Mouse (Mus musculus) monocyte, adult 5-6 weeks (primary cell): ENCODE measurements at regions not wholly inside any gene's neighbourhood (a gene's known extent, or its start where the extent isn't known, plus 50 kb on each side); places are given as distances from the start of the nearest gene placed in this dataset.

Experiments used
- ATAC-seq: fragments of 153-309, 156-312 bp; replicated peaks from 2 replicates; pipeline ENCODE4 v1.8.0; 2017; ENCODE audit warnings: mild to moderate bottlenecking; ENCODE audit not compliant: low TSS enrichment, insufficient number of reproducible peaks, severe bottlenecking, poor library complexity, low FRiP score

DNA sequence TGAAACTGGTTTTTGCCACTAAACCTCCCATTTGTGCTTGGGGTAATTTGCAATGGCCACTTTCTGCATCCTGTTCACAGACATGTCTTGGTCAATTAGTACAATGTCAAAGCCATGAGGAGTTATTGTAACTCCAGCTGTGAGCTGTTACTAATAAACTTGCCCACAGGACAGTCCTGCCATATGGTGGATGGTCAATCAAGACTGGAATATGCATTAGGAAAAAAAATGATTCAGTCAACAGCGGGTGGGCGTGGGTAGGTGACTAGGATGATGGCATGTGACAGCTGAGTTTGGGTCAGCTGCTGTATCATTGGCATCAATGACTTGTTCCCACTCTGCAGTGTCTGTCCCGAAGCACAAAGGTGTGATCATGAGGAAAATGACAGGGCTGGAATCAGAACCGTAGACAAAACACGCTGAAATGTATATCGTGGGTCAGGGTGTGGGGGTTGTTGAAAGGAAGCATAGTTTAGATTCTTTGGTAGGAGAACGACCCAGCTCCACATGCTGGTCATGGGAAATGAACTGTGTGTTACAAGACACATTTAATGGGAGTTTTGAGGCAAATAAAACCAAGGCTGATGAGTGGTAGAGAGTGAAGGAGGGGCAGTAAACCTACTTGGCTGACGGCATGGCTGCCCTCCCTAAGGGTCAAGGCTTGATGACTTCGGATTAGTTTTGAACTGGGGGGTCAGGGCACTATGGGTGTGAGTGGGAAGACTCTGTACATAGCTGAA, 363.2 kb upstream of the Npvf start:
- no peak for ATAC-seq

DNA sequence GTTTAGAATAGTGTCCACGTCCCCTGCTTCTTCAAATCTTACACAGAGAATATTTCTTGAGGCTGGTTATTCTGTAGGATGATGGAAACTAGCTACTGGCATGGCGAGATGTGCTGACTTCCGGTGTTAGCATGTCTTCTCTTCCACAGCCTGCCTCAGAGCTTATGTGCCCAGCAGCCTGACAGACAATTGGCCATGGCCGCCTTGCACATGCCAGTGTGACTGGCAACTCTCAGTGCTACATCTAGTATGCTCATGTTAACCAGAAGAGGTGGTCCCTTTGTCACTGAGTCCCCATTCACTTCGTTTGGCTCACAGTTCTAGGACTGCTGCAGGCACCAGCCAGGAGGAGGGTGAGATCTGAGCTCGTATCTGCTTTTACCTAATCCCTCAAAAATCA, 367.0 kb upstream of the Npvf start:
- no peak for ATAC-seq

DNA sequence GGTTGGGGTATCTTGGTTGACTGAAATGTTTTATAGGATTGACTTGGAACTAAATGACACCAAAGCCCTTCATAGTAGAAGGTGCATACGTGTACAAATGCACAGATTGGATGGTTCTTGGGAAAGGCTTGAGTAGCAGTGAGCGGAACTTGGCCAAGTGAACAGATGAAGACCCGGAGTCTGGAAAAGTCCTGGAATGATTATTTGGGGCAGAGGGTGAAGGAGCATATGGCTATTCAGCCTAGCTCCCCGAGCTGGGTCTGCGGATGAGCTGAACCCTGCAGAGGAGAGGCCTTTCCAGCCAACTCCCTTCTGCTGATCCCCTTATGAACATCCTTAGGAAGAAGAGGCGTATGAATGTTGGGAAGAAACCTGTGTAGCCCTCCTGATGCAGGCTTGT, 369.1 kb upstream of the Npvf start:
- ATAC-seq, result no peak

DNA sequence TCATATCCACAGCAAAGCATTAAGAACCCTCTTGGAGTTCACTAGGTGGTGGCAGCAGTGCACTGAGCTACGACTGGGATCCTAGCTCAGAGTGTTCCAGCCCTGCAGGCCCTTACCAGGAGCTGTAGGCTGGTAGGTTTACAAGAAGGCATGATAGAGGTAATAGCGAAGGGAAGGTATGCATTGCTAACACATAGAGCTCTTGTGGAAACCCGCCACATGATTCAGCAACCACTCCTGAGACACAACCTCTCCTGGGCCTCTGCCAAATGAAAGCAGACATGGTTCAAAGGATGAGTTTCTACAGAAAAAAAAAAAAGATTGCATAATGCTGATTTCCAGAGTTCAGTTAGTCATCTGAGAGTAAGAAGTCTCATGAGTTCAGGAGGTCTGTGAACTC, 370.5 kb upstream of the Npvf start:
- ATAC-seq, result no peak

DNA sequence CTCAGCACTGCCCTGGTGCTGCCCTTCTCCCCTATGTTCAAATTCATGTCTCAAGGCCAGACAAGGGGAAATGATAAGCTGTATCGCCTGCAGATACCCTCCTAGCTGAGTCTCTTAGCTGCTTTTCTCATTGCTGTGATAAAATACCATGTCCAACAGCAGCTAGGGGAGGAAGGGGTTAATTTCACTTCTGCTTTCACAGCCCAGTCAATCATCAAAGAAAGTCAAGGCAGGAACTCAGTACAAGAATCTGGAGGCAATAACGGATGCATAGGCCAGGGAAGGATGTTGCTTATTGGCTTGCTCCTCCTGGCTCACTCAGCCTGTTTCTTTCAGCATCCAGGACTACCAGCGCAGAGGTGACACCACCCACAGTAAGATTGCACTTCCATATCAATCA, 371.2 kb upstream of the Npvf start:
- no peak for ATAC-seq

DNA sequence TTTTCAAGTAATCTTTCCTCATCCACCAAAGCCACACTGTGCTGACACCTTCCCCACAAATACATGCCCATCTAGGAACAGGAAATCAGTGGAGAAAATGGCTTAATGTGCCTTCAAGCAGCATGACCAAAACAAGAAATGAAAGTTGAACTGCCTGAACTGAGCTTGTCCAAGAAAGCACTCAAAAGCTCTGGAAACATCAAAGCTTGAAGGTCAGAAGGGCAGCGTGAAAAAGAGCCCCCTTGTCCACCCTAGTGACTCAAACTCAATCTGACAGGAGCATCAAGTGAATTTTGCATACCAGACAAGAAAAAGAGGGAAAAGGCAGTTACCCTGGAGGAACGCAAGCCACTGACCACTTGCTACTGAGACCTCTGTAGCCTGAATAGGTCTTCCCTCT, 373.1 kb upstream of the Npvf start:
- no peak for ATAC-seq

DNA sequence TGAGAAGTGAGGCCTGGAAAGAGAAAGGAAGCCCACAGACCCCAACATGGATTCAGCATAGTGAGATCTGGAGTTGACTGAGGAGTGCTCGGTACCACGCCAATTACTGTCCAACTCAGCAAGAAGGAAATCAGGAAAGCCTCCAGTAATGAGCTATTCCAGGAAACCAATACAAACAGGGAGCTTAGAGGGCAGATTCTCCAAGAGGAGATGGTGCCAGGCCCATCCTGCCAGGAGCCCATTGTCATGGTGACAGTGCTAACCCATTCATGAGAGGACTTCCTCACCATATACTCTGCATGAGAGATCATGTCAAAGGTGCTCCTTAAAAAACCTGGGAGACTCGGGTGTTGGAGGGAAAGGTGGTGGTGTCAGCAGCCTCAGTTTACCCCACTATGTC, 375.3 kb upstream of the Npvf start:
- ATAC-seq, result no peak

DNA sequence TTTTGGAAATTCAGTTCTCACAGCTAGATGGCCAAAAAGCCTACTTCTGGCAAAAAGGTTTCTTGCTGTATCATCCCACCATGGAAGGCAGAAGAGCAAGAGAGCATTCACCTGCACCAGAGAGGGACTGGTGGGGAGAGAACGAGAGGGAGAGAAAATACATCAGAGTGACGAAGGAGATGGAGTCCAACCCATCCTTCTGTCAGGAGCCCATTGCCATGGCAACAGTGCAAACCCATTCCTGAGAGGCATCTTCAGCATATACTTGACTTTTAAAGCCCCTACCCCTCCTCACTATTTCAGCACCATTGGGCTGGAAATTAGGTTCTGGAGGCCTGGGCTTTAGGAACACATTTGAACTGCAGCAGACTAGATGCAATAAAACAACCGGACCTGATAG, 375.7 kb upstream of the Npvf start:
- no peak for ATAC-seq

DNA sequence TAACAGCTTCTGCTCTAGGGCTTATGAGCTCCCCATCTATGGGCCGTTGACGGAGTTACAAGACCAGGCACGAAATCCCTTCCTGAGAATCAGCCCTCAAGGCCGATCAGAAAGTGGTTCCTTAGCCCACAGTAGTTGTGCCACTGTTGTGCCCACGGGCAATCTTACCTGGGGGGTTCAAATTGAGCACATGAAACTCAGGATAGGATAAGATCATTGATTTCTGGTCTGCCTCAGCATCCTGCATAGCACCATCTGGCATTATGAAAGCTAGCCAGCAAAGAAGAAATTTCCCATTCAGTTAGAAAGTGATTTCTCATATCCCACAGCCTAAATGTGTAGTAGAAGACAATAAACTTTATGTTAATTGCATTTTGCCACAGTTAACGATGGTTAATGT, 379.6 kb upstream of the Npvf start:
- no peak for ATAC-seq

DNA sequence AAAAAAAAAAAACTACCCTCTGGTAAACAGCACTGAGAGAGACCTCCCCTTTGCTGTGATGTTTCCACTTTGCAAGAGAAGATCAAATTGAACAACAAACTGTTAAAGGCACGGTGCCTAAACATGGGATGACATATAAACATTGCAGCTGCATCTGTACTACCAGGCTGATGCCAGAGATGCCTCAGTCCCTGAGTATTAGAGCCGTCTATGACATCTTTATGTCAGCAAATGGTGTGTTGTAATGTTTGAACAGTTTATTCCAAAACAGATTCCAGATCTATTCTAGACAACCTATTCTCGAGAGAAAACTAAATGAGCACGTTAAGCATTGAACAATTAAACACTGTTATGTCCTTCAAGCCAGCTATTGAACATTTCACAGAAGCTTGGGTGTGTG, 381.8 kb upstream of the Npvf start:
- ATAC-seq, result no peak

DNA sequence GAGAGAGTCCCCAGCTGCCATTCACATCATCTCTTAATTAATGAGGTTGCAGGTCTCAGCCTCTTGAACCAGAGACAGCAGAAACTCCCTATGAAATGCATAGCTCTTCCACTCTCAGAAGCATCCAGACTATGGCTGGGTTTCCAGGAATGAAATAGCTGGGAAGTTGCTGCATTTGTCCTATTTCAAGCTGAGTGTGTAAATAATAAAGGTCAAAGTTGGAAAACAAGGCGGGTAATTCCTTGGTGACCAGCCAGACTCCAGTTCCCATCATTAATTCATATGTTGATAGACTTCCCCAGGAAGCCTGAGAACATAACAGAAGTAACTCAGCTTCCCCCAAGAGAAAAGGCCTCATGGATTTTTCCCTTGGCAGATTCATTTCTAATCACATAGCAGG, 382.3 kb upstream of the Npvf start:
- no peak for ATAC-seq

DNA sequence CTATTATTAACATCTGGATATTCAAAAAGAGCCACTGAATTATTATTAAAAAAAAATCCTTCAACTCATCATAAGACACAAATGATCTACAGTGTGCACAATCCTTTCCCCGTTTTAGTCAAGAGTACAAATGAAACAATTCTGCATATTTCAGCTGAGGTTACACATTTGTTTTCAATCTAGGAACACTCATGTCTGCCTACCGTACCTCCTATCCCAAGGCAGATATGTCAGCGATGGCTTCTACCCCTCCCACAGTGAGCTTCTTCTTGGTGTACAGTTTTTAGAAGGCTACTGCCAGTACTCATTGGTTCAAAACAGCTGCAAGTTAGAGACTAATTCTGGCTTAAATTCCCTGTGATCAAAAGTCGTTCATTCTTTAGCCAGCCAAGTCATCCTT, 382.7 kb upstream of the Npvf start:
- no peak for ATAC-seq

DNA sequence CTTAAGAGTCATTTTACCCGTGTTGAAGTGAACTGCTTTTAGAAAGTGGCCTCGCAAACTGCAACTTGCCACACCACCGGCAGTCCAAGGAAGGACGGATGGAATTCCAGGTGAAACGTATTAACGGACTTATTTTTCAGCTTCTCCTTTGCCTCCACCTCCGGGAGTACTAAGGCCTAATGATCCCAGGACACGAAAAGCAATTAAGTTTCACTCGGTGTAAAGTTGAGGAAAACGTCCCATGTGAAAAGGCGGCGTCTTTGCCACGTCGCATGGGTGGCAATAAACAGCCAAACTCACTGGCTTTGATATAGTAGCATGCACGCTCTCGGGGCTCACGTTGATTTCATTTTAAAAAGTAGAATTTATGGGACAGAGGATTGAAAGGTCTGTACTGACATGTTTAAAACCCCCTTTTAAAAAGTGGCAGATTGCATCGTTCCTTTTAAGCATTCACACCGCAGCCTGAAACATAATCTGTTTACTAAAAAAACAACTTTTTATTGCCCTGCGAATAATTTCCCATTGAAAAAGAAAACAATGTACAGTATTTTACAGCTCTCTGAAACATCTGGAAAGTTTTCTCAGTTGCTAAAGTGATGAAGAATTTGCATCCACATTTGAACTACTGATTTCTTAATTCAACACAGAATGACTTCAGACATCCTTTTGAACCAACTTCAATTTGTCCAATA, 385.4 kb upstream of the Npvf start:
- ATAC-seq, result no peak

DNA sequence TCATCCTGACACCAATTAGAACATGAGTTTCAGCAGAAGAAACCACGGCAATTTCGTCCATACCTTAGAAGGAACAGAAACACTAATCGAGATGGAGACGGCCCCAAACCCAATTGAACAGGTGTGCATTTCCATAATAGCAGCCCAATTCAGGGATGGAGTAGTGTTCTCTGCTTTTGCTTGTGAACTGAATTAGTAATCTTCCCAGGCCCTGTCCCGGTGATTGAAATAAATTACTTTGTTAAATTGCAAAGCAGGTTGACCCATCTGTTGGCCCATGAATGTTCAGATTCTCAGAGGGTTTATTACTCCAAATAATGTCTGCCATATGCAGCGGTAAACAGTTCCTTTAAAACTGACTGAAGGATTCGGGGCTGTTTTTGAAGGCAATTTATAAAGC, 388.5 kb upstream of the Nfe2l3 start:
- ATAC-seq, result no peak

DNA sequence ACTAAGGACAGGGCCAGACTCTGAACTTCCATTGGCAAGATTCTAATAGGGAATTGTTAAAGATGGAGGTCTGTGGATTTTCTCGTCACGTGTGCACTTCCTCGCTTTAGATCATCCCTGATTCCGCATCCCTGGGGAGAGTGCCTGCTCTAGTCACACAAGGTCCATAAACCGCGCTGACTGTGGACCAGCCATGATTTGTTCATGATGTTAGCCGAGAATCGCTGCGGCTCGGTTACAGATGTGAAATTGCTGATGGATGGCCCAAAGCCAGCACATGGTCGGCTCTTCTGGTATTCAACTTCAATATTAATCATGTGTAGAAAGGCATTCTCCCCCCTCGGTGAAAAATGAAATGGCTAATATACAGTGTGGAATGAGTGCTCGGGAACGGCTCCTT, 387.6 kb upstream of the Nfe2l3 start:
- ATAC-seq, result no peak

DNA sequence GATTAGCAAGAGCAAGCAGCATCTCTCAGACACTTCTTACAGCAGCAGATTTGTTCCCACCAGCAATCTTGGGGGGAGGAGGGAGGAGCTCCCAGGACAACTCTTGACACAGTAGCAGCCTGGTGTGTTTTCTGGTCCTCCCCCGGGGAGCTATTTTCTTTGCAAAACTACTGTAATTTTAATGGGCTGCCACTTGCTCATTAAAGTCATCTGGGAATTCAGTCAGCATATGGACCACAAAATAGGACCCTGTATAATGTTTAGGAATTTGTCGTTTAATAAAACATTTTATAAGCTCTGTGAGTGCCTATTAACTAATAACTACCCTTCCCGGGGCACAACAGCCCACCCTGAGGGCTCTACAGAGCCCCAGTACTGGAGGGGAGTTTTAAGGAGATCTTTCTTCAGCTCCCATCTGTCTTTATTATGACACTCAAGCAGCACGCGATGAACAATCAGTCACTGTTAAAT, 380.0 kb upstream of the Nfe2l3 start:
- no peak for ATAC-seq

DNA sequence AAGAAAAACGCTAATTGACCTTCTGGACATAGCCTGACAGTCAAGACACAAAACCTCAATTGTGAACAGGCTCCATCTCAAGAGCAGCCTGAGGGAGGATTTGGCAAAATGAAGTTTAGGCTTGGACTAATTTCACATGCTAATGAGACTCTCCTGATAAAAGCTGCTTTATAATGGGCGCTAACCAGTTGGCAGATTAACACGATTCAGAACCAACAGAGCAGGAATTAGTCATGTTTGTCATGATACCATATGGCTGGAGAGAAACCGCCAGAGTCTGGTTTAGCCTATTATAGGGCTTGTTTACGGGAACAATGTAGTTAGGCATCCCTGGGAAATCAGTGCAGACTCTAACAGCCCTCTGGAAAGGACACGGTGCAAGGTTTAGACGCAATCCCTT, 375.2 kb upstream of the Nfe2l3 start:
- ATAC-seq, result no peak

DNA sequence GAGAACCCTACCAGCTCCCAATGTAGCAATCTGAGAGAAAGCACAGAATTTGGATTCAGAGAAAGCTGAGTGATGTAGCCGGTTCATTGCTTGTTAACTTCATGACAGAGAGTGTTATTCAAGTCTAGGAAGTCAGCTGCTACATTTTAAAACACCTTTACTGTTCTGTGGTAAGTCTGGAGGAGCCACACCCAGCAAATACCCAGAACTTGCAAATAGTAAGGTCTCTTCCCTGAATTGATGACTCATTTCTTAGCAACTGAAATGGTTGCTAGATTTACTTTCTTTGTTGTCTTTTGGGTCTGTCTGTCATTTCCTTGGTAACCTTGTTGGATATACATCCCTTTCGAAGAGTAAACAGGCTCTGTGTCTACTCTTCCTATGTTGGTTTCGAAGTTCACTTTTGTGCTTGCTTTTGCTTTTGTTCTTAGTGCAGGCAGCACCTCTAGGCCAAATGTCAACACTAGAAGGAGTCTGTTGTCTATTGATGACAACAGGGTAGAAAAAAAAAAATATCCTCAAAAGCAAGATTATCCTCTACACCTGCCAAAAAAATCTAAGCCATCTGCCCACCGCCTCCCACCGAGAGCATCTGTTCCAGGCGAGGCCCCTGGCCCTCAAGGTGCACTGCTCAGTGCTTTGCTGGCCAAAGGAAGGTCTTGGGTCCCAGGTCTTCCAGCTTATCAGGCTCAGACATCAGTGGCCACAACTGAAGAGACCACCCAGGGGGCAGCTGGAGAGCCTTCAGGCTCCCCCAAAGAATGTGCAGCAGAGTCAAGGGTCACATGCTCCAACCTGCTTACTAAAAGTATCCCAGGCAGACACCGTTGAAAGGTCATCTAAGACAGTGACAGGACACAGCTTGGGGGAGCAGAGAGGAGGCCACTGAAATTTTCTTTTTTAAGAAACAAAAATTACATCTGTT, 372.3 kb upstream of the Nfe2l3 start:
- ATAC-seq, result peak; percentile 53; the same call in 1 of the 2 replicates

DNA sequence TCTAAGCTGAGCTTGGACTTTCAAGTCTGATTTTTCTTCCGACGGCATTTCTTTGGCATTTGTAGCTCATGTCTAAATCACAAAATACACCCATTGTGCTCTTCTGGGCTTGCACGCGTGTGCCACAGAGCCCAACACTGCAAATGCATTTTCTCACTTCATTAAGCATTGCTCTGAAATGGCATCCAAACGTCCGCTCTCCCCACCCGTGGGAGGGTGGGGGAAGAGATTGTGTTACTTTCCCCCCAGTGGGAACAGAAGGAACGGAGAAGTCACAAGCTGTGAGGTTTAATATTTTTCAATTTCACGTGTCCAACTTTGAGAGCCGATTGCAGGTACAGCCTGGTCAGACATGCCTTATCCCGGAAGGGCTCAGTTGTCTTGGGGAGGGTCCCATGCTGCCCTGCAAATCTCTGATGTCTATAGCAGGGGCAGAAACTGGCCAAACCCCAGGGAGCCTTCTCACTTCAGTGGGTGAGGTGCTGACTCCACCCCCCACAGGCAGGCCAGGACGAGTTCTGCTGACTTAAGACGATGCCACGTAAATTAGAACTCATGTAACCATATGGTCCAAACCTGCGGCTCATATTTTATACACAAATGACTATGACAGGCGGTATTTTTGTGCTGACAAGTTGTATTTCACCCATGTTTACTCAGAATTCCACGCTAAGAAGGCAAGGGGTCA, 371.5 kb upstream of the Nfe2l3 start:
- no peak for ATAC-seq
